Mouse (Mus musculus) right cerebral cortex, postnatal 25 days (tissue): ENCODE results near the gene Ncbp1.

ENCODE experiments used
- DNase-seq: peaks from one replicate; pipeline ENCODE4 v3.0.0; 2022

Gene Ncbp1

GRCm38 (mm10) chr4:46138287-46139222 is at the start of gene Ncbp1, which contains the start of gene Tstd2:
Gene Ncbp1, plus strand, starts transcription at chr4:46138613.
Gene Tstd2, minus strand, starts transcription at chr4:46138694.
- peak; percentile 92 for DNase-seq

GRCm38 (mm10) chr4:46089524-46090125 is 48.8 kb upstream of the Ncbp1 start:
- DNase-seq = no peak

DNA sequence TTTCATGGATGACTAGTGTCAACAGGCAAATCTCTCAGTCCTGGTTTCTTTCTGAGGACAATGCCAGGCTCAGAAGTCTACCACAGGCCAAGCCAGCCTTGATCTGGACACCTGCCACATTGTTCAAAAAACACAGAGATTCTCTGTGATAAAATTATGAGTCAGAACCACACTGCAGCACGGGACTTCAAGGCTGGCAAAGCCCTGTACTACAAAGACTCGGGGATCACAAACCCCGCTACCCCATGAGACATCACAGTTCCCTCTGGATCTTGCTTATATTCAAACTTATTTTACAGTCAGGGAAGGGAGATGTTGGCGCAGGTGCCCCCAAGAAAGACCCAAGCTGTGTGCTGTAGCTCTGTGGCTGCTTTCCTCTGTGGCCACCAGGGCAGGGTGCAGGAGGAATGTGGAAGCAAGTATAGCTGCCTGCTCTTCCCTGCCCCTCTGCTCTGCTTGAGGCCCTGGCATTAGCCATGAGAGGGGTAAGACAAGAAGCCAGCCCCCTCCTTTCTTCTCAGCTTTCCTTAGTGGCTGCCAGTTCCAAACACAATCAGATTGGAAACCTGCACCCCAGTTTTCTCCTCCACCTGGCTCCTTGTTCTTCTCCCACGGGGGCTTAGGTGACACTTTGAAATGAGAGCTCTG is 45.9 kb upstream of the Ncbp1 start:
- no peak for DNase-seq

DNA sequence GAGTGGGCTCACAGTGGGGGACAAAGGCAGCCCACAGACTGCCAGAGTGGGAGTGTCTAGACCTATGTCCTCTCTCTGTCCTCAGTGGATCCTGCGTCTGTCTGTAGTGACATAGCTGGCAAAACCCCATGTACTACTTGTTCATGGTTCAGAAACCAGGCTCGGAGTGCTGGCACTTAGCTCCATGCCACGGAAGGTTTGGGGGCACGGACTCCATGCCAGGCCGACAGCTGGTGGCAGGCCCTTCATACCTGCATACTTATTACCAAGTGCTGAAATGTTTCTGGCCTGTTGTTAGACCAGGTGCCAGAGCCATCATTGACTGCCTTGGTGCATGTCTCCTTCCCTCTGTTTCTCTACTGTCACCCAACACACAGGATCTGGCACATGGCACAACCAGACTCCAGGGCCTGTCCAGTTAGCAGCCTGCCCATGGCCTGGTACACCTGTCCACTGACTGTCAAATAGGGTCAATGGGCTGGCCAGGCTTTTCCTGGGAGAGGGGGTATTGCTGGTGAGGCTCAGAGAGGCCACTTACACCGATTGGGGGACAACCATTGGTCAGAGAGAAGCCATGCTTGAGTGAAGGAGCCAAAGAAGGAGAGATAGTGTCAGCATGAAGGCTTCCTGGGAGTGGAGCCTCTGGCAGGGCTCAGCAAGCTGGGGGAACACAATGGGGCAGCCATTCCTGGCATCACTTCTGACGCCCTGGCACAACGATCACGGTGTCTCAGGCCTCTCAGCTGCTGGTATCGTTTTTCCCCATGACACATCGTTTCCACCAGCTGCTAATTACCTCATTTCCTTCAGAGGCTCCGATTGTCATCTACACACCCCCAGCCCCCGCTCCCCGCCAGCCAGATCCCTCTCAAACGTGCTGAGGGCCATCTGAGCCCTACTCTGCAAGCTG is 43.2 kb upstream of the Ncbp1 start:
- no peak for DNase-seq

DNA sequence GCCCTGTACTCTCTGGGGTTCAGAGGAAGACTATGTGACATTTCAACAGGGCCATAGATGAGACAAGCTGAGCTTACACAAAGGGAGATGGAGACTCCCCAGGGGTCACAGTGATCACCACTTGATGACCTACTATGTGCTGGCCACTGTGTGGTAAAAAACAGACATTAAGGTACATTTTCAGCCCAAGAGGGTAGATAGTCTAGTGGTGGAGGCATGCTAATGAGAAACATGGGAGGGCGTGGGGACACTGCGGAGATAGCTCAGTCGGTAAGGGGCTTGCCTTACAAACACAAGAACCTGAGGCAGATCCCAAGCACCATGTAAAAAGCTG is 42.6 kb upstream of the Ncbp1 start:
- DNase-seq = no peak

DNA sequence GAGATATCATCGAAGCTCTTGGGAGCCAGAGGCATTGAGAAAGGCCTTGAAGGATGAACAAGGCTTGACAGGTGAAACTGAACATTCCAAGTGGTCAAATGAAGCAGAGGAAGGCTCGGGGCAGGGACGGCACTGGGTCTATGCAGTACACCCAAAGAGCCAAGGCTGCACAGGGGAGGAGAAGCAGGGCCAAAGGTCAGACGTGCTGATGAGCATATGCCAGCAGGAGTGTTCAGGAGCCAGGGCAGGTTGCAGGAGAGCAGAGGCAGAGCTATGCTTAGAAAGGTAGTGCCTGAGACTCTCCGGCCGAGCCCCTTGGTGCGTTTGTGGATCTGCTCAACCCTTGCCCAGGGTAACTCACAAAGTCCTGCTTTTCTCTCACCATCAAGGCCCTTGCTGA is 41.9 kb upstream of the Ncbp1 start:
- DNase-seq = no peak

GRCm38 (mm10) chr4:46097591-46097990 is 40.8 kb upstream of the Ncbp1 start:
- DNase-seq = no peak

- DNase-seq = no peak
Observed at GRCm38 (mm10) chr4:46099132-46099531, 39.3 kb upstream of the Ncbp1 start.

- no peak for DNase-seq
Observed at GRCm38 (mm10) chr4:46100539-46100938, 37.9 kb upstream of the Ncbp1 start.

GRCm38 (mm10) chr4:46101211-46101711 is 37.2 kb upstream of the Ncbp1 start:
- no peak for DNase-seq

GRCm38 (mm10) chr4:46102078-46102769 is 36.2 kb upstream of the Ncbp1 start:
- no peak for DNase-seq

GRCm38 (mm10) chr4:46110084-46110483 is 28.3 kb upstream of the Ncbp1 start:
- no peak for DNase-seq

GRCm38 (mm10) chr4:46111361-46111760 is 27.1 kb upstream of the Ncbp1 start:
- no peak for DNase-seq

- DNase-seq = no peak
Observed at GRCm38 (mm10) chr4:46115308-46115707, 23.1 kb upstream of the Ncbp1 start.

- no peak for DNase-seq
Observed at GRCm38 (mm10) chr4:46116544-46117175, 21.8 kb upstream of the Ncbp1 start.

GRCm38 (mm10) chr4:46117536-46117935 is 20.9 kb upstream of the Ncbp1 start:
- DNase-seq = no peak

- DNase-seq = no peak
Observed at GRCm38 (mm10) chr4:46119514-46120094, 18.8 kb upstream of the Ncbp1 start.

GRCm38 (mm10) chr4:46120767-46121166 is 17.6 kb upstream of the Ncbp1 start:
- no peak for DNase-seq

GRCm38 (mm10) chr4:46123358-46123757 is 15.1 kb upstream of the Ncbp1 start:
- no peak for DNase-seq

DNA sequence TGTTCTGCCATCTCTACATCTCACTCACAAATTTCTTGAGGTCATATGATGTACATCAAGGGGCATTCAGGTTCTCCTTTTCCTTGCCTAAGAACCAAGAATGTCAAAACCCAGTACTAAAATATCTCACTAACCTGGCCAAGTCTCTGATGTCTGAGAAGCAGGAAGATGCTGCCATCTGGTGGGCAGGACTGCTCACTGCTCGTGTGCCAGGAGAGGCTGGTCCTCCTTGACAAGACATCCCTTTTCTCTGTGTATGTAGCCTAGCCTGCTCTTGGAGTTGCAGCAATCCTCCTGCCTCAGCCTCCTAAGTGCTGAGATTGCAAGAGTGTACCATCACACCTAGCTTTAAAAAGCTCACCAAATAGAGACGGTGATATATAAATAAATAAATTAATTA is 11.9 kb upstream of the Ncbp1 start:
- DNase-seq = peak; percentile 75
